Mouse (Mus musculus) 3134 (cell line): Measurements from ENCODE around the gene Cd3e.
A peak's percentile ranks its signal among the peaks of the same experiment; 100 is the strongest.
"Not testable (repeated sequence)": the region's sequence is repeated elsewhere in the genome, so short reads cannot be mapped to it uniquely, and the experiment has no call there.

ENCODE experiments used
- DNase-seq: peaks from one replicate; pipeline ENCODE4 v3.0.0-alpha.2; 2011; ENCODE audit warnings: low spot score; ENCODE audit not compliant: insufficient read length; ENCODE audit errors: extremely low read depth

The Cd3e gene

GRCm38 (mm10) chr9:45009180-45010078, at the start of gene Cd3e:
Gene Cd3e, minus strand, starts transcription at chr9:45009627.
- DNase-seq, result no peak

- no peak for DNase-seq
Observed at GRCm38 (mm10) chr9:45058304-45058940, 49.0 kb upstream of the Cd3e start.

GRCm38 (mm10) chr9:45055082-45055713, 45.8 kb upstream of the Cd3e start, which contains the start of gene Mpzl3:
Gene Mpzl3, plus strand, starts transcription at chr9:45055186.
- peak; percentile 78 for DNase-seq

GRCm38 (mm10) chr9:45050301-45050700, 40.9 kb upstream of the Cd3e start:
- no peak for DNase-seq

GRCm38 (mm10) chr9:45049731-45050130, 40.3 kb upstream of the Cd3e start:
- DNase-seq, result no peak

- DNase-seq, result no peak
Observed at GRCm38 (mm10) chr9:45048511-45048910, 39.1 kb upstream of the Cd3e start.

GRCm38 (mm10) chr9:45046973-45047372, 37.5 kb upstream of the Cd3e start:
- no peak for DNase-seq

GRCm38 (mm10) chr9:45042947-45043346, 33.5 kb upstream of the Cd3e start:
- DNase-seq, result no peak

GRCm38 (mm10) chr9:45042056-45042720, 32.8 kb upstream of the Cd3e start:
- no peak for DNase-seq

- no peak for DNase-seq
Observed at GRCm38 (mm10) chr9:45041131-45041838, 31.9 kb upstream of the Cd3e start.

- DNase-seq, result no peak
Observed at GRCm38 (mm10) chr9:45040066-45040845, 30.8 kb upstream of the Cd3e start.

- DNase-seq, result no peak
Observed at GRCm38 (mm10) chr9:45039499-45039898, 30.1 kb upstream of the Cd3e start, which contains the start of gene Mpzl2. Gene Mpzl2, plus strand, starts transcription at chr9:45039799.

- DNase-seq, result not testable (repeated sequence)
Observed at GRCm38 (mm10) chr9:45037803-45038202, 28.4 kb upstream of the Cd3e start.

- DNase-seq, result no peak
Observed at GRCm38 (mm10) chr9:45034526-45034925, 25.1 kb upstream of the Cd3e start.

GRCm38 (mm10) chr9:45032261-45032660, 22.8 kb upstream of the Cd3e start:
- DNase-seq, result no peak

- DNase-seq, result no peak
Observed at GRCm38 (mm10) chr9:45030341-45030740, 20.9 kb upstream of the Cd3e start.

GRCm38 (mm10) chr9:45027376-45027775, 17.9 kb upstream of the Cd3e start:
- DNase-seq, result no peak

GRCm38 (mm10) chr9:45024187-45024586, 14.8 kb upstream of the Cd3e start:
- DNase-seq, result no peak

- no peak for DNase-seq
Observed at GRCm38 (mm10) chr9:45023638-45024037, 14.2 kb upstream of the Cd3e start.
